Mouse (Mus musculus): ENCODE measurements at regions not wholly inside any gene's neighbourhood (a gene's known extent, or its start where the extent isn't known, plus 50 kb on each side); places are given as distances from the start of the nearest gene placed in this dataset.

DNA sequence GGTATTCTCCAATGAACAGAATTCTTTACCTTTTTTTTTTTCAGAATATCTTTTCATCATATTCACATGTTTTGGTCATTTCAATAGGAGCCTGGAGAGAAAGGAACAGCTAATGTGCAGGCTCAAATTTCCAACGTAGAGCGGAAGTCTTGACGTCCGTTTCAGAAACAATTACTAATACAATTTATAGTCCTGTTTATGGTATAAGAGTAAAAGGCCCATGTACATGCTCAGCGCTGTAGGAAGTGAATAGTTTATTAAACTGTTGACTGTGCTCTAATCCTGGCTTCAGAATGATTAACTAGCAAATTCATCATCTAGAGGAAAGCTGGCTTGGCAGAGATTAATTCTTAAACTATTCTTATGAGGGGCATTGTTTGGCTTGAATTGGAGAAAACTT lies 142.1 kb downstream of the Pik3r1 start:
- no peak for DNase-seq (ENCODE audit: low spot score)
- H3K4me2 ChIP-seq (ENCODE audit: low read depth, low read length): no peak overlapping the region
- H3K4me1 ChIP-seq (ENCODE audit: control insufficient read depth, insufficient read depth, low read length): no peaks in the 10 kb centered on the region
- H3K36me3 ChIP-seq (ENCODE audit: control insufficient read depth, insufficient read depth, low read length): no peaks in the 10 kb centered on the region
- ATAC-seq (ENCODE audit: low read depth): no peak
- no peaks in the 10 kb centered on the region for H3K27me3 ChIP-seq (replicated peaks; ENCODE audit: control insufficient read depth, insufficient read depth, low read length)
- H3K9ac ChIP-seq (ENCODE audit: low read depth, low read length): no peak overlapping the region
- no peaks in the 10 kb centered on the region for H3K9me3 ChIP-seq (ENCODE audit: control insufficient read depth, low read length)
- no peak overlapping the region for H3K27ac ChIP-seq (replicated peaks; ENCODE audit: low read depth, low read length)
- no peak overlapping the region for H3K4me3 ChIP-seq (ENCODE audit: low read depth, low read length)
- WGBS: 64% methylated on average over 5 of the region's 5 CpGs

DNA sequence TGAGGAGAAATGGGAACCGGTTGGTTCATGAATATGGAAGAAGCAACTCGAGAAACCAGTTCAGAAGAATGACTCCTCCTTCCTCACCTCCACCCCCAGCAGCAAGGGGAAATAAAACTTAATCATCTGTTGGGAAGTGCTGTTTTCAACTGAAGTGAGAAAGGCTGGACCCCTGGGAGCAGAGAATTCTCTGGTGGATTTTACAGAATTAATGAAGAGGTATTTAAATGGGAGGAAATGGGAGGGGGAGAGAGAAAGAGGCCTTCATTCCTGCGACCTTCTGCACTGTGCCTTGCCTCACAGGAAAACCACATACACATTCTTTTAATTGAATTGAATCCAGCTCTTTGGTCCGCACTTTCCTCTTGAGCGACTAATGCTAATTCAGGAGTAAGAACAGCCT lies 143.8 kb downstream of the Pik3r1 start:
- Histone ChIP-seq H3K9ac (ENCODE audit: low read depth, low read length) (no peak overlapping the region), H3K4me1 (ENCODE audit: control insufficient read depth, insufficient read depth, low read length) (no peaks in the 10 kb centered on the region), H3K4me2 (ENCODE audit: low read depth, low read length) (no peak overlapping the region), H3K4me3 (ENCODE audit: low read depth, low read length) (no peak overlapping the region), H3K27me3 (replicated peaks; ENCODE audit: control insufficient read depth, insufficient read depth, low read length) (no peaks in the 10 kb centered on the region), H3K27ac (replicated peaks; ENCODE audit: low read depth, low read length) (no peak overlapping the region), H3K36me3 (ENCODE audit: control insufficient read depth, insufficient read depth, low read length) (no peaks in the 10 kb centered on the region), H3K9me3 (ENCODE audit: control insufficient read depth, low read length) (no peaks in the 10 kb centered on the region)
- DNase-seq (ENCODE audit: low spot score) (peak; percentile 42), ATAC-seq (ENCODE audit: low read depth) (no peak)
- WGBS: 22% methylated on average over 5 of the region's 5 CpGs

DNA sequence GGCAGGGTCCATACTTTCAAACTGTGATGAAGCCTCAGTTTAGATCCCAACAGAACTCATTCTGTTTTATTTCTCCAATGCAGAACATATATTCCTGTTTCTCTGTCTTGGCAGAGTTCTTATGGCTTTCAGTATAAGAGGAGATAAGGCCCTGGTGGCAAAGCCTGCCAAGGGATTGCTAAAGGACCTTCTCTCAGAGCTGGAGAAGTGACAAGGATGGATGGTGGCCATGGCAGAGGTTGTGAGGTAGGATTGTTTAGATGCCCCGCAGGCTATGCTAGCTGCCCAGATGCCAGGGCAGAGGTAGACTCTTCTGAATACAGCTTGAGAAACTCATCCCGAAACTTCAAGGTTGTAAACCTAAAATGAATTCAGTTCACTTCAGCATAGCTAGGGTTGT lies 145.4 kb downstream of the Pik3r1 start:
- Histone ChIP-seq H3K9ac (ENCODE audit: low read depth, low read length) (no peak overlapping the region), H3K27me3 (replicated peaks; ENCODE audit: control insufficient read depth, insufficient read depth, low read length) (no peaks in the 10 kb centered on the region), H3K27ac (replicated peaks; ENCODE audit: low read depth, low read length) (no peak overlapping the region), H3K4me3 (ENCODE audit: low read depth, low read length) (no peak overlapping the region), H3K9me3 (ENCODE audit: control insufficient read depth, low read length) (no peaks in the 10 kb centered on the region), H3K4me1 (ENCODE audit: control insufficient read depth, insufficient read depth, low read length) (no peaks in the 10 kb centered on the region), H3K36me3 (ENCODE audit: control insufficient read depth, insufficient read depth, low read length) (no peaks in the 10 kb centered on the region), H3K4me2 (ENCODE audit: low read depth, low read length) (no peak overlapping the region)
- no peak for DNase-seq (ENCODE audit: low spot score)
- ATAC-seq (ENCODE audit: low read depth): no peak
- WGBS: 98% methylated on average over 2 of the region's 2 CpGs

DNA sequence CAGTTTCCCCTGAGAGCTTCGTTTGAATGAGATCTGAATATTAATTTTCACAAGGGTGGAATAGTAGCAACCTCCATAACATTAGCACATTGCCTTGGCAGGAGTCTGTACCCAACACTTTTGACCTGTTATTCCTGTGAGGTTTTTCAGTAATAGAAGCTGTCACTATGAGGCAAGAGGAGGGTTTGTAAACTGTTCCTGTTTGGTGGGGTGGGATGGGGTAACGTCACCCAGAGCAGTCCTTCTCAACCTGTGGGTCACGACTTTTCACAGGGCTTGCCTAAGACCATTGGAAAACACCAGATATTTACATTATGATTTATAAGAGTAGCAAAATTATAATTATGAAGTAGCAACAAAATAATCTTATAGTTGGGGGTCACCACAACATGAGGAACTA lies 147.4 kb downstream of the Pik3r1 start:
- ATAC-seq (ENCODE audit: low read depth) (no peak), DNase-seq (ENCODE audit: low spot score) (no peak)
- H3K4me3 ChIP-seq (ENCODE audit: low read depth, low read length): no peak overlapping the region
- no peak overlapping the region for H3K27ac ChIP-seq (replicated peaks; ENCODE audit: low read depth, low read length)
- no peak overlapping the region for H3K4me2 ChIP-seq (ENCODE audit: low read depth, low read length)
- H3K9ac ChIP-seq (ENCODE audit: low read depth, low read length): no peak overlapping the region
- no peaks in the 10 kb centered on the region for H3K9me3 ChIP-seq (ENCODE audit: control insufficient read depth, low read length)
- H3K4me1 ChIP-seq (ENCODE audit: control insufficient read depth, insufficient read depth, low read length): no peaks in the 10 kb centered on the region
- 77% methylated on average over 3 of the region's 3 CpGs for WGBS
- H3K36me3 ChIP-seq (ENCODE audit: control insufficient read depth, insufficient read depth, low read length): no peaks in the 10 kb centered on the region
- no peaks in the 10 kb centered on the region for H3K27me3 ChIP-seq (replicated peaks; ENCODE audit: control insufficient read depth, insufficient read depth, low read length)

DNA sequence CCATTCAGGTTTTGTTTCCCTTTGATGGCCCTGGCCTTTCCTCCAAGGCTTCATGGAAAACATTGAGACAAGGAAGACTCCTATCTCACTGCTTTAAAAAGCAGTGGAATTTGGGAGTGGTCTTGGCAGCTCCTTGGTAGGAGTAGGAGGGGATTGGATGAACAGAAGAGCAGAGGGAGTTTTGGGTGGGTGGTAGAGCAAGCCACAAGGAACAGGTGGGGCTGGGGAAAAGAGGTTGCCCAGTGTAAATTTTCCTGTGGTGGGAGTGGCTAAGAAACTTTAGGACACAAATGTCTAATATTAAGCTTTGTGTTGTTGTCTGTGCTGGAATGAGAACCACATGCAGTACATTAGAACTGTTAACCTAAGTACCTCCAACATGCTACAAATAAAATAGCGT lies 148.9 kb downstream of the Pik3r1 start:
- no peak overlapping the region for H3K4me2 ChIP-seq (ENCODE audit: low read depth, low read length)
- H3K4me3 ChIP-seq (ENCODE audit: low read depth, low read length): no peak overlapping the region
- WGBS: 87% methylated on average over 1 of the region's 1 CpGs
- H3K27ac ChIP-seq (replicated peaks; ENCODE audit: low read depth, low read length): no peak overlapping the region
- no peaks in the 10 kb centered on the region for H3K27me3 ChIP-seq (replicated peaks; ENCODE audit: control insufficient read depth, insufficient read depth, low read length)
- ATAC-seq (ENCODE audit: low read depth) (no peak), DNase-seq (ENCODE audit: low spot score) (no peak)
- H3K36me3 ChIP-seq (ENCODE audit: control insufficient read depth, insufficient read depth, low read length): no peaks in the 10 kb centered on the region
- H3K9me3 ChIP-seq (ENCODE audit: control insufficient read depth, low read length): no peaks in the 10 kb centered on the region
- H3K4me1 ChIP-seq (ENCODE audit: control insufficient read depth, insufficient read depth, low read length): no peaks in the 10 kb centered on the region
- H3K9ac ChIP-seq (ENCODE audit: low read depth, low read length): no peak overlapping the region

DNA sequence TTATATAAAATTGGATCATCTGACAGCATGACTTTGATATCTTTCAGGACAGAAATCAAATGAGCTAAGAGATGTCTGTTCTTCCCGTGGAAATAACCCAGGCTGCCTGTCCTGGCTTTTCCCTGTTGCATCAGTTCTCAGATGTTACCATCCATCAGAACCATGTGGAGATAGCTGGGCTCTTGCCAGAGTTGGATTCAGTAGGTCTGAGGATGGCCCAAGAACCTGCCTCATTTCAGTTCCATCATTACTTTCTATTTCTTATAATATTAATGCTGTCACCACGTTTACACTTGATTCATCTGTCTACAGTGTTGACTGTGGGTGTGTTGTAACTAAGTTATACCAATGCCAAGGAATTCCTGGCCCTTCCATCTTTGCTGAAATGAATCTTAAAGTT lies 155.2 kb downstream of the Pik3r1 start:
- no peak for ATAC-seq (ENCODE audit: low read depth)
- WGBS: 62% methylated on average over 2 of the region's 2 CpGs
- H3K36me3 ChIP-seq (ENCODE audit: control insufficient read depth, insufficient read depth, low read length): no peaks in the 10 kb centered on the region
- H3K27me3 ChIP-seq (replicated peaks; ENCODE audit: control insufficient read depth, insufficient read depth, low read length): no peaks in the 10 kb centered on the region
- no peak for DNase-seq (ENCODE audit: low spot score)
- H3K9ac ChIP-seq (ENCODE audit: low read depth, low read length): no peak overlapping the region
- H3K4me3 ChIP-seq (ENCODE audit: low read depth, low read length): no peak overlapping the region
- H3K27ac ChIP-seq (replicated peaks; ENCODE audit: low read depth, low read length): no peak overlapping the region
- H3K4me1 ChIP-seq (ENCODE audit: control insufficient read depth, insufficient read depth, low read length): no peaks in the 10 kb centered on the region
- H3K9me3 ChIP-seq (ENCODE audit: control insufficient read depth, low read length): no peaks in the 10 kb centered on the region
- H3K4me2 ChIP-seq (ENCODE audit: low read depth, low read length): no peak overlapping the region

DNA sequence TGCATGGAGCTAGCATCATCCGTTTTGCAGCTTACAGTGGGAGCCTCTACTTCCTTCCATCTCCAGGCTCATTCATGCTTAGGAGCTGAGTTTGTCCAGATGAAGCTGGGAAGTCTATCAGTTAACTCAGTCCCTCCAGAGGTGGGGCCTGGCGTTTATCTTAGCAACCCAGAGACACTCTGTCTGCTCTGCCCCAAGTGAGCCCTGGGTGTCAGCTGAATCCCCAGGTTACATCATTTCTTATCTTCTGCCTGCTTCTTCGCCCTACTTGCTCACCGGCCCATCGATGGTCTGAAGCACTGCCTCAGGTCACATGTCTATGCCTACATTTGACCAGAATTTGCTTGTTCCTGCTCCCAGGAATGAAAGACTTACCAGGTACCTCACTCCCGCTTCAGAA lies 156.3 kb downstream of the Pik3r1 start:
- H3K36me3 ChIP-seq (ENCODE audit: control insufficient read depth, insufficient read depth, low read length): no peaks in the 10 kb centered on the region
- H3K9me3 ChIP-seq (ENCODE audit: control insufficient read depth, low read length): no peaks in the 10 kb centered on the region
- no peak overlapping the region for H3K9ac ChIP-seq (ENCODE audit: low read depth, low read length)
- DNase-seq (ENCODE audit: low spot score) (no peak), ATAC-seq (ENCODE audit: low read depth) (no peak)
- WGBS: 89% methylated on average over 6 of the region's 6 CpGs
- H3K4me2 ChIP-seq (ENCODE audit: low read depth, low read length): no peak overlapping the region
- no peak overlapping the region for H3K27ac ChIP-seq (replicated peaks; ENCODE audit: low read depth, low read length)
- H3K4me3 ChIP-seq (ENCODE audit: low read depth, low read length): no peak overlapping the region
- H3K4me1 ChIP-seq (ENCODE audit: control insufficient read depth, insufficient read depth, low read length): no peaks in the 10 kb centered on the region
- H3K27me3 ChIP-seq (replicated peaks; ENCODE audit: control insufficient read depth, insufficient read depth, low read length): no peaks in the 10 kb centered on the region

DNA sequence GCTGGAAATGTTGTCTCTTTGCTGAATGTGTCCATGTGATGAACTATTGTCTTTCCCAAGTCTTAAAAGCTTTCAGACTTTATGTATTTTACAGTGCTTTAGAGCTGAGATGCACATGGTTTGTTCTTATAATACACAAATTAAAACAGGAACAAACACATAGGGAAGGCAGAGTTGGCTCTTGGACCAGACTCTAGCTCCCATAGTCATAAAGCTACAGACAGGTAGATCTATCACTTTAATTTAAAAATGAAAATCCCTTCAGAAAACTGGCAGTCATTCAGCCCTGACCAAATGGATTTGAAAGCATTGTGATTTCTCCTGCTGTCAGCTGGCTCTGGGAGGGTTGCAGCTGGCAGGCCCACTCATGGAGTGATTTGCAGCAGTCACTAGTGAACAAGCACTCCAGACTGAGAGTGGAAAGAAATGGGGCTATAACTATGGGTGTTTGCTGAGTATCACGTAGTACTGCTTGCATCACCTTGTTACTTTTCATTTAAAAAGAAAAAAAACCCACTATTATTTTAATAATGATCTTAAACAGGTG lies 161.8 kb downstream of the Pik3r1 start:
- no peaks in the 10 kb centered on the region for H3K9me3 ChIP-seq (ENCODE audit: control insufficient read depth, low read length)
- H3K4me2 ChIP-seq (ENCODE audit: low read depth, low read length): no peak overlapping the region
- H3K27me3 ChIP-seq (replicated peaks; ENCODE audit: control insufficient read depth, insufficient read depth, low read length): no peaks in the 10 kb centered on the region
- H3K9ac ChIP-seq (ENCODE audit: low read depth, low read length): no peak overlapping the region
- H3K27ac ChIP-seq (replicated peaks; ENCODE audit: low read depth, low read length): no peak overlapping the region
- WGBS: 83% methylated on average over 1 of the region's 1 CpGs
- no peaks in the 10 kb centered on the region for H3K36me3 ChIP-seq (ENCODE audit: control insufficient read depth, insufficient read depth, low read length)
- no peak overlapping the region for H3K4me3 ChIP-seq (ENCODE audit: low read depth, low read length)
- ATAC-seq (ENCODE audit: low read depth): no peak
- no peaks in the 10 kb centered on the region for H3K4me1 ChIP-seq (ENCODE audit: control insufficient read depth, insufficient read depth, low read length)
- DNase-seq (ENCODE audit: low spot score): no peak

DNA sequence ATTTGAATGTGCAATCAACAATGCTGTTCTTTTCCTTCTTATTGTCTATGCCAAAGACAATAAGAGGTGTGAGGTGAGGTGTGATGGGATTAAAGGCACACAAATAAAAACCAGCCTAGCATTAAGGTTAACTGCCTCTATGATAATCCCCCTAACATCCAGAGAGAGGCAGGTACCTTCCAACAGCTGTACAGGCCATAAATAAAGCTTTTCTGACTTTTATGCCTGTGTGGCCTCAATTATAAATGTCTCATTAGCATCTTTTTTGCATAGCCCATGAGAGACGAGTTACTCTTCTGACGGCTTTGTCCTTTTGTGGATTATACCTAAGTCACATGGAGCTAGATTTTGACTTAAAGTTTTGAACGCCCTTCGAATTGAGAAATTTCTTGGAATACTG lies 162.3 kb downstream of the Pik3r1 start:
- Histone ChIP-seq H3K4me2 (ENCODE audit: low read depth, low read length) (no peak overlapping the region), H3K4me3 (ENCODE audit: low read depth, low read length) (no peak overlapping the region), H3K9ac (ENCODE audit: low read depth, low read length) (no peak overlapping the region), H3K27me3 (replicated peaks; ENCODE audit: control insufficient read depth, insufficient read depth, low read length) (no peaks in the 10 kb centered on the region), H3K9me3 (ENCODE audit: control insufficient read depth, low read length) (no peaks in the 10 kb centered on the region), H3K36me3 (ENCODE audit: control insufficient read depth, insufficient read depth, low read length) (no peaks in the 10 kb centered on the region), H3K4me1 (ENCODE audit: control insufficient read depth, insufficient read depth, low read length) (no peaks in the 10 kb centered on the region), H3K27ac (replicated peaks; ENCODE audit: low read depth, low read length) (no peak overlapping the region)
- DNase-seq (ENCODE audit: low spot score): no peak
- 80% methylated on average over 4 of the region's 4 CpGs for WGBS
- ATAC-seq (ENCODE audit: low read depth): no peak
